Mouse (Mus musculus): Measurements from ENCODE around the gene Cep83. TPM values are rescaled to one million over a fixed set of nuclear protein-coding genes. Genes with fewer than 3 reads are reported as not detected.

Gene Cep83
- 23.0 TPM for polyA plus RNA-seq (2014; fragmentation: Illumina TruSeq; extraction: RNeasy Lipid Tissue Mini Kit (QIAGEN cat#74804); ENCODE audit: low read depth, low replicate concordance)

GRCm38 (mm10) chr10:94688420-94689175 is at the start of gene Cep83:
Gene Cep83 (plus strand): TSS chr10:94688654.

